Mouse (Mus musculus): ENCODE measurements around the gene Lgals7. TPM values are rescaled to one million over a fixed set of nuclear protein-coding genes. Genes with fewer than 3 reads are reported as not detected.

Lgals7 gene
- polyA plus RNA-seq (2017; shearing (Covaris generic)) = 0.40 TPM

DNA sequence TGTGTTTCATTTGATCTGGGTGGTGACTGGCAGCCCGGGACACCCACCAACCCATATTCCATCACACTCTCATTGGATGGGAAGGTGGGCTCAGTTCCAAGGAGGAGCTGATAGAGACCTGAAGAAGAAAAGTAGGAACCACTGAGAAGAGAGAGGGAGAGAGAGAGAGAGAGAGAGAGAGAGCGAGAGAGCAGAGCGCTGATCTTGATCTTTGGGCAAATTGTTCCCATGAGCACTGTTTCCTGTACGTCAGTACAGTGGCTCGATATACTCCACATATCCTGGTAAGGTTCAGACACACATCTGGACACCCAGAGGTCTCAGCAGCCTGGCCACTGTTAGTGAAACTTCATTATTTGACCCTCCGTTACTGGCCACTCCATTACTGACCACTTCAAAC, at the start of gene Lgals7:
Lgals7 (plus strand) TSS at position 314 of the 400 bp plus-strand sequence.

DNA sequence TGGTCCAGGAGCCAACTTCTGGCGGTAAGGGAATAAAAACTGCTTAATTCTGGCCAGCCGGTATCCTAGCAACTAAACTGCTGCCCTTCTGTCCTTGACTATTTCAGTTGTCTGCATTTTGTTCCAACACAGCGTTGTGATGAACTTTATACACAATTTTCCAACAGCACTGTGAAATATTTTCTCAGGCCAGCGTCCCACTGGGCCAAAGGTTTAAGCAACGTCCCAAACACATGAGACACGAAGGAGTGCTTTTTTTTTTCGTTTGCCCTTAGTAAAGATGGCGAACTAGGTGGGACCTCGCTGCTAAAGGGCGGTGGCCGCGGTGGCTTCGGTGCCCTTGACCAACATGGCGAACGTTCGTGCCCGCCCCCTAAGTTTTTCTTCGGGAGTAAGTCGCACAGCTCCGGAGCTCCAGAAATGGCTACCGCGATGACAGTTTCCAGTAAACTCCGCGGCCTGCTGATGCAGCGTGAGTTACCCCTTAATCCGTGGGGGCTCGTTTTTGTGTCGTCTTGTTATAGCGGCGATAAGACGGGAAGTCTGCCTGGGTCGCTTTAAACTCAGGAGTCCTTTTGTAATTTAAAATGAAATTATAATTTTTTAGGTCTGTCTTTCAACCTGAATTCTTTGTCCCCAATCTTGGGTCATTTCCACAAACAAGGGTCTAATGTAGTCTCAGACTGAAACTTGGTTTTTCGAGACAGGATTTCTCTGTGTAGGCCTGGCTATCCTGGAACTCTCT, 38.5 kb upstream of the Lgals7 start, which contains the start of gene Ech1:
Ech1 (plus strand) TSS at position 277 of the 745 bp plus-strand sequence.

DNA sequence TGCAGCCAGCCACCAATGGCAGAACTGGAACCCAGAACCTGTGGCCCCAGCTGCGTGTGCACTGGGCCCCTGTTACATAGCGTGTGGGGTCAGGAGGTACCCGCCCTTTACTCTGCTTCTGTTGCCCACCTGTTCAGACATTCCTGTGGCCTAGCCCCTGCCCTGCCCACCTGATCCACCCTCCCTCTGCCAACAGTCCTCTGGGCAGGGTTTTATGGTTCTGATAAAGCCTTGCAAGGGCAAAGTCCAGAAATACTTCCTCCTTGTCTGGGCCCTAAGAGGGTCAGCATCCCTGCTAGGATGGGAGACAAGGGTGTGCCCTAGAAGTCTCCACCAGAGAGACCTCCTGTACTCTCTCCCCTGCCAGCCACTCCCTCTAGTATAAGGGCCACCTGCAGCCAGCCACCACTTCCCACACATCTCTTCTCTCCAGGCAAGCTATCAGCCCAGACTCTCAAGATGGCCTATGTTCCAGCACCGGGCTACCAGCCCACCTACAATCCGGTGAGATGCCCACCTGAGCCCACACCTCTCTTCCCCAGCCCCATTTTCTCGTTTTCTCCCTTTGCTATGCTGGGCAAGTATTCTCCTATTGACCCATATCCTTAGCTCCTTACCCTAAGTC, 29.8 kb upstream of the Lgals7 start, which contains the start of gene Lgals4:
Lgals4 (plus strand) TSS at position 132 of the 625 bp plus-strand sequence.

DNA sequence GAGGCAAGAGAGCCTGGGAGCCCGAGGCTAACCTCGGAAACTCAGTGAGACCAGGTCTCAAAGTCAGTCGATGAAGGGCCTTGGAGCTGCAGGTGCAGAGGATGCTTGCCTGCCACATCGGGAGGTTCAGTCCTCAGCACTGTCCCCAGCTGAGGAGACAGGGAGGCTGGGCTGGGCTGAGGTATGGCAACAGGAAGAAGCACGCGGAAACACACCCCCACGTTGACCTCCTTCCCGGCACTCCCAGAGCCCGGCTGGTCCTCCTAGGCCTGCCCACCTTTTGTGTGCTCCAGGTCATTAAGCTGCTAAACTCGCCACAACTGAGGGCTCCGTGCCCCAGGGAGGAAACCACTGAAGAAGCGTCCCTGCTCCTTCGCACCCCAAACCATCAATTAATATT, 17.5 kb downstream of the Lgals7 start, which contains the start of gene Capn12:
Capn12 (plus strand) TSS at position 224 of the 400 bp plus-strand sequence.

Other genes with a start within 250 kb of the Lgals7 start
- gene Acp7, start 232.5 kb upstream of the Lgals7 start, polyA plus RNA-seq (2017; shearing (Covaris generic)) = not detected
- 4.3 TPM for gene Fbxo27, start 171.0 kb upstream of the Lgals7 start, polyA plus RNA-seq (2017; shearing (Covaris generic))
- 10.2 TPM for gene Fbxo17, start 147.0 kb upstream of the Lgals7 start, polyA plus RNA-seq (2017; shearing (Covaris generic))
- gene Mrps12, start 122.0 kb upstream of the Lgals7 start, polyA plus RNA-seq (2017; shearing (Covaris generic)) = 95.3 TPM
- 17.6 TPM for gene Sars2, start 121.9 kb upstream of the Lgals7 start, polyA plus RNA-seq (2017; shearing (Covaris generic))
- gene Ccer2, start 107.7 kb upstream of the Lgals7 start, polyA plus RNA-seq (2017; shearing (Covaris generic)) = not detected
- gene Sirt2, start 97.1 kb upstream of the Lgals7 start, polyA plus RNA-seq (2017; shearing (Covaris generic)) = 99.7 TPM
- gene Nfkbib, start 96.3 kb upstream of the Lgals7 start, polyA plus RNA-seq (2017; shearing (Covaris generic)) = 119 TPM
- 297 TPM for gene Rinl, start 74.9 kb upstream of the Lgals7 start, polyA plus RNA-seq (2017; shearing (Covaris generic))
- gene Hnrnpl, start 55.3 kb upstream of the Lgals7 start, polyA plus RNA-seq (2017; shearing (Covaris generic)) = 124 TPM
- gene Ech1, start 38.6 kb upstream of the Lgals7 start, polyA plus RNA-seq (2017; shearing (Covaris generic)) = 233 TPM
- 26.2 TPM for gene Lgals4, start 30.0 kb upstream of the Lgals7 start, polyA plus RNA-seq (2017; shearing (Covaris generic))
- gene Capn12, start 17.6 kb downstream of the Lgals7 start, polyA plus RNA-seq (2017; shearing (Covaris generic)) = not detected
- 380 TPM for gene Actn4, start 98.5 kb downstream of the Lgals7 start, polyA plus RNA-seq (2017; shearing (Covaris generic))
- 338 TPM for gene Eif3k, start 118.0 kb downstream of the Lgals7 start, polyA plus RNA-seq (2017; shearing (Covaris generic))
- gene Map4k1, start 118.2 kb downstream of the Lgals7 start, polyA plus RNA-seq (2017; shearing (Covaris generic)) = 163 TPM